Comparison of ENCODE assay signal across 8 mouse cellular contexts in genomic region chr12:74013739-74014138, GRCm38 (mm10). TPM values are rescaled to one million over a fixed set of nuclear protein-coding genes. Genes with fewer than 3 reads are reported as not detected.
DNase-seq lines count a peak whose midpoint lies in the region; ATAC-seq lines count a peak whose summit lies in the region.

No protein-coding gene starts in this region.

- under 1% methylated on average over 6 of the region's 6 CpGs for WGBS in lung, embryonic 15.5 days

- no peak overlapping the region for H3K27ac ChIP-seq in lung, embryonic 15.5 days

- H3K4me3 ChIP-seq in lung, embryonic 15.5 days = peak overlapping the region; percentile 15; the same call in 1 of the 2 replicates

- H3K36me3 ChIP-seq in lung, embryonic 15.5 days = no peaks in the 10 kb centered on the region

- no peaks in the 10 kb centered on the region for H3K9me3 ChIP-seq in lung, embryonic 15.5 days

- H3K9ac ChIP-seq in lung, embryonic 15.5 days = no peak overlapping the region

- ATAC-seq in frontal cortex, adult (ENCODE audit: low TSS enrichment) = peak; percentile 58
- peak; percentile 46 to 59; a peak in 1 of 4 replicates for ATAC-seq in hematopoietic stem cell, adult 5-6 weeks (replicated peaks in 1 of 2; ENCODE audit: insufficient read depth in 1 of 2, low FRiP score in 2 of 2, low TSS enrichment in 1 of 2, low read depth in 1 of 2, poor library complexity in 2 of 2, severe bottlenecking in 2 of 2)
- peak; percentile 78; the same call in 1 of the 2 replicates for ATAC-seq in lung, embryonic 15.5 days (ENCODE audit: borderline replicate concordance, extremely low read depth, low FRiP score, low TSS enrichment)

- no peaks in the 10 kb centered on the region for H3K27me3 ChIP-seq in lung, embryonic 15.5 days

- H3K4me2 ChIP-seq in lung, embryonic 15.5 days = peak overlapping the region; percentile 45

- peaks cover 4% of the 10 kb centered on the region; the same call in 1 of the 2 replicates for H3K4me1 ChIP-seq in lung, embryonic 15.5 days

- DNase-seq in NIH3T3 (ENCODE audit: low read depth) = peak; percentile 91
- peak; percentile 69 for DNase-seq in cerebellum, adult 9-11 months
- peak; percentile 74 to 94 for DNase-seq in layer of hippocampus, adult 18-20 months (ENCODE audit: low spot score in 2 of 2)
- peak; percentile 83 for DNase-seq in ovary, postnatal 14 days (ENCODE audit: low spot score)
- DNase-seq in thymus, postnatal 4 days = peak; percentile 80

RNA-seq across cellular contexts. Expression of gene Syt16, which starts 16.3 kb away (rescaled TPM):
- total RNA-seq in hematopoietic stem cell, adult 5-6 weeks (2017) = 0.31 TPM in 1 of 2 replicates, not detected in the other
- total RNA-seq in layer of hippocampus, adult 18-20 months (2021) = 10 to 100 TPM; 52.5 to 58.8 TPM
- 0.44 and 1.0 TPM in 2 replicates for polyA plus RNA-seq in lung, embryonic 15.5 days (2015; fragmentation: Nextera tagmentation; extraction: Ambion mirVana)

RNA-seq across cellular contexts. Expression of gene Snapc1, which starts 49.5 kb away (rescaled TPM):
- total RNA-seq in hematopoietic stem cell, adult 5-6 weeks (2017) = 13.3 and 20.6 TPM in 2 replicates
- 10 to 100 TPM; 41.1 to 42.9 TPM for total RNA-seq in layer of hippocampus, adult 18-20 months (2021)
- 17.2 and 17.7 TPM in 2 replicates for polyA plus RNA-seq in lung, embryonic 15.5 days (2015; fragmentation: Nextera tagmentation; extraction: Ambion mirVana)

Comparison
In these comparisons a context has a peak if more than half of its experiments do, and no peak if none do; other contexts are left out.
1. RNA of gene Syt16, which starts 16.3 kb away (total RNA-seq): 52.5 to 58.8 TPM in layer of hippocampus, adult 18-20 months; 0.31 TPM in hematopoietic stem cell, adult 5-6 weeks; every median in the first group is over 10 times any median in the second.
2. Peak in every context shown above with its lines, with median percentiles within 50 percentile points of each other: DNase-seq and ATAC-seq.